Mouse (Mus musculus) naive thymus-derived CD4-positive, alpha-beta T cell, adult 2 months (primary cell): ENCODE data around the gene Pnma5.

Experiments used
- DNase-seq: peaks from one replicate; pipeline ENCODE4 v3.0.0-alpha.2; 2011; ENCODE audit warnings: low read depth

Gene Pnma5

GRCm38 (mm10) chrX:72985607-72986006 lies 51.3 kb downstream of the Pnma5 start:
- DNase-seq, result no peak
